Mouse (Mus musculus) forebrain, embryonic 12.5 days (tissue): ENCODE data around the gene Kncn. TPM values are rescaled to one million over a fixed set of nuclear protein-coding genes. Genes with fewer than 3 reads are reported as not detected.

Experiments
- ATAC-seq: fragments of 200-750 bp; cut with Nextera tagmentation; 2 replicates; pipeline ENCODE4 v1.8.0; 2017; ENCODE audit warnings: moderate TSS enrichment; ENCODE audit not compliant: low FRiP score
- H3K27ac ChIP-seq: fragments of 300-500 bp; sonication (generic); 2 replicates; pipeline ENCODE4 v1.5.1; 2016; ENCODE audit warnings: mild to moderate bottlenecking
- H3K27me3 ChIP-seq: fragments of 300-500 bp; sonication (generic); 2 replicates; pipeline ENCODE4 v1.6.1; 2016; ENCODE audit warnings: mild to moderate bottlenecking
- H3K36me3 ChIP-seq: fragments of 300-500 bp; sonication (generic); replicated peaks from 2 replicates; pipeline ENCODE4 v1.6.1; 2016; ENCODE audit warnings: mild to moderate bottlenecking
- H3K4me1 ChIP-seq: fragments of 300-500 bp; sonication (generic); 2 replicates; pipeline ENCODE4 v1.6.1; 2016
- H3K4me2 ChIP-seq: fragments of 300-500 bp; sonication (generic); 2 replicates; pipeline ENCODE4 v1.6.1; 2016; ENCODE audit warnings: mild to moderate bottlenecking, moderate library complexity
- H3K4me3 ChIP-seq: fragments of 300-500 bp; sonication (generic); replicated peaks from 2 replicates; pipeline ENCODE4 v1.5.1; 2016; ENCODE audit warnings: mild to moderate bottlenecking
- H3K9ac ChIP-seq: fragments of 300-500 bp; sonication (generic); 2 replicates; pipeline ENCODE4 v1.6.1; 2016; ENCODE audit warnings: mild to moderate bottlenecking
- H3K9me3 ChIP-seq: fragments of 300-500 bp; sonication (generic); 2 replicates; pipeline ENCODE4 v1.6.1; 2016
- WGBS: fragments of 180-500 bp; shearing (Covaris S2); methylation state at CpG from one replicate; pipeline ENCODE4 v1.1.7; 2016; 5-methylcytosine and 5-hydroxymethylcytosine counted together
- polyA plus RNA-seq: library from polyadenylated mRNA; unstranded; fragments of >200 nt; fragmentation: Nextera tagmentation; extraction: Ambion mirVana; gene quantifications from 2 replicates; pipeline ENCODE4 v1.2.1, GENCODE M21; 2016

Kncn gene
- polyA plus RNA-seq, 1 experiment from 2014 or later, result not detected

DNA sequence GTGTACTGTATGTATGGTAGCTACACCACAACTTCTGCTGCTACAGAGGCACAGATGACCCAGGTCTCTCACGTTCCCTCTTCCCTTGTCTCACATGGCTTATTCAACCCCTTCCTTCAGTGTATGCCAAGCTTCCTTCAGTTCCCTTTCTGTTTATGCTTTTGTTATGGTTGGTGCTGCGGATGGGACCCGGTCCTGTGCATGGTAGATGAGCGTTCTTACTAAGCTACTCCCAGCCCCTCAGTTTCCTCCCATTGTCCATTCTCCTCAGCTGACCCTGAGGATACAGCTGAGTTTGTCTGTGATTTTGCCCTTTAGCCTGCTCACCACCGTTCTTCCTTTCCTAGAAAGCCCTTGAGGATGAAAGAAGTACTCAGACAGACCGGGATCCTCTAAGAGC is 32.6 kb upstream of the Kncn start:
- Histone ChIP-seq H3K9me3 (no peaks in the 10 kb centered on the region), H3K36me3 (peaks cover 25% of the 10 kb centered on the region), H3K9ac (no peak overlapping the region), H3K27me3 (no peaks in the 10 kb centered on the region), H3K4me2 (no peak overlapping the region), H3K4me1 (peaks cover 23% of the 10 kb centered on the region), H3K4me3 (no peak overlapping the region), H3K27ac (no peak overlapping the region)
- 87% methylated on average over 6 of the region's 6 CpGs for WGBS
- no peak for ATAC-seq

DNA sequence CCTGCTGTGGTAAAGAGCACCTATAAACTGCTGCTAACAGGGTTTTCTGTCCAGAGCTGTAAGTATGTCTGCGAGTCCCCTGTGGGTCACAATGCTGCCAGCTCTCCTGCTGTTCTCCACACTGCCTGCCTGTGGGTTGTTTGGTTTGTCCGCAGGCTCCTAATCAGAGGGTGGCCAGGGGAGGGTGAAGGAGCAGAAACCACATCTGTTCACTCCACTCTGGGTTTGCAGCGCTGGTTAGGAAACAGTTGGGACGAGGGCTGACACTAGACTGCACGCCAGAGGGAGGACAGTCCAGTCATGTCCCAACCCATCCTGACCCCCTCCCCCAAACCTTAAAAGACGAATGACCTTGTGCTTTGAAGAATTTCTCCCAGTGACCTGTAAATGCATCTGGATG is 29.1 kb upstream of the Kncn start:
- H3K9ac ChIP-seq, result no peak overlapping the region
- H3K4me1 ChIP-seq, result peaks cover 25% of the 10 kb centered on the region
- no peak overlapping the region for H3K4me2 ChIP-seq
- peaks cover 43% of the 10 kb centered on the region for H3K36me3 ChIP-seq
- no peaks in the 10 kb centered on the region for H3K27me3 ChIP-seq
- 59% methylated on average over 6 of the region's 6 CpGs for WGBS
- H3K4me3 ChIP-seq, result no peak overlapping the region
- no peak overlapping the region for H3K27ac ChIP-seq
- no peaks in the 10 kb centered on the region for H3K9me3 ChIP-seq
- no peak for ATAC-seq

DNA sequence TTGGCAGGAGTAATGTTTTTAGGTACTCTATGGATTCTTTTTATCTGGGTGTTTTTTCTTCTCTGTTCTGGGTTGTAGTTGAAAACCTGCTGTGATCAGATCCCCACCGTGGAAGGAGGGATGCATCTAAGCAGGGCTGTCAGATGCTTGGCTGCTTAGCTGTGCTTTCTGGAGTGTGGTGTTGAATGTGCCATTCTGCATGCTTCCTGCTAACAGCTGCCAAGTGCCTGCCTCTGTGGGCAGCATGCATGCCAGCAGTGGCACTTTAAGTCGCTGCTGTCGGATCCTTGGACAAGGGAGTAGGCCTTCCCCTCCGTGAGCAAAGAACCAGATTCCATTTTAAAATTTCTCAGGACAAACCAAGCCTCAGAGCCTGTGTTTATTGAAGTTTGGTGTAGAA is 28.6 kb upstream of the Kncn start:
- WGBS, result 76% methylated on average over 4 of the region's 4 CpGs
- H3K27ac ChIP-seq, result 0 out of 2 replicates have a peak overlapping the region, but pooled peaks have one; percentile 44
- peaks cover 46% of the 10 kb centered on the region for H3K36me3 ChIP-seq
- H3K27me3 ChIP-seq, result no peaks in the 10 kb centered on the region
- H3K9me3 ChIP-seq, result no peaks in the 10 kb centered on the region
- no peak overlapping the region for H3K4me2 ChIP-seq
- peaks cover 25% of the 10 kb centered on the region for H3K4me1 ChIP-seq
- no peak for ATAC-seq
- peak overlapping the region; percentile 17; the same call in 1 of the 2 replicates for H3K9ac ChIP-seq
- no peak overlapping the region for H3K4me3 ChIP-seq

DNA sequence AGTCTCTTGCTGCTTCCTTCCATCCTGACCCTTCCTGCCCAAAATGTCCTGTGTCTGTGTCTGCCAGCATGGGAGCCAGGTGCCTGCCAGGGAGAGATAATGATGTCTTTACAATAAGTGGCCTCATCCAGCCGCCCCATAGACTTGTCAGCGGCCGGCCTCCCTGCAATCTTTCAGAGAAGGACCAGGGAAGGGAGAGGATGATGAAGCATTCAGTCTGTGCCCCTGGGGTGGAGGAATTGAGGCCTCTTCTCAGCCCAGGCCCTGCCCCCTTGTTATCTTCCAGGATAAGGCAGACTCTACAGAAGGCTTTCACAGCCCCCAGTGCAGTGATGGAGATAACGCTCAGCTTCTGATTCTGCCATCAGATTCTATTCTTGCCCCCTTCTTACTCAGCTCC is 27.9 kb upstream of the Kncn start:
- H3K27me3 ChIP-seq, result no peaks in the 10 kb centered on the region
- H3K4me2 ChIP-seq, result no peak overlapping the region
- H3K9ac ChIP-seq, result peak overlapping the region; percentile 36
- WGBS, result 45% methylated on average over 4 of the region's 4 CpGs
- no peak overlapping the region for H3K4me3 ChIP-seq
- H3K36me3 ChIP-seq, result peaks cover 50% of the 10 kb centered on the region
- no peaks in the 10 kb centered on the region for H3K9me3 ChIP-seq
- H3K4me1 ChIP-seq, result peaks cover 20% of the 10 kb centered on the region
- H3K27ac ChIP-seq, result peak overlapping the region; percentile 44; the same call in 1 of the 2 replicates
- no peak for ATAC-seq

DNA sequence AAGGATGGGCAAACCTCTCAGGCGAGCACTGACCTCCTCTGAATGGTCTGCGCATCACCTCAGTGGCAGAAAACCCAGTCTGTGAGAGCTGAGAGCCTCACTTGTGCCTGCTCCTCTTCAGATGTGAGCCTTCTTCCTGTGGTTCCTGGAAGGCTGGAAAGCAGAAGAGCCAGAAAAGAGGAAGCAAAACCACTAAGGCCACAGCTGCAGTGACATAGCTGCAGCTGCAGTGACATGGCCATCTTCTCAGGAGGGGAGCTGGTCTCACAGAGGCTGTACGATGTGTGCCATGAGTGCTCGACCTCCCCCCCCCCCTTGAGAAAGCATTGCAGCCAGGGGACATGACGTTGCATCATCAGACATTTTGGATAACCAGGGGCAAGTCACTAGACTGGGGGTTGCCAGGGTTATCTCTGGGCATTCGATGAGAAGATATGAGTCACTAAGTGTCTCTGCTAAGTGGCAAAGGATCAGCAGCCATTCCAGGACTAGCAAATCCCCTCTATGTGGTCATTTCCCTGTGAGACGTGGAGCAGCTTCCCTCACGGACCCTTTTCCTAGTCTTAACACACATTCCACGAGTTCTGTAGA is 26.8 kb upstream of the Kncn start:
- ATAC-seq, result no peak
- 83% methylated on average over 9 of the region's 9 CpGs for WGBS
- Histone ChIP-seq H3K27me3 (no peaks in the 10 kb centered on the region), H3K9me3 (no peaks in the 10 kb centered on the region), H3K4me1 (peaks cover 19% of the 10 kb centered on the region), H3K4me3 (no peak overlapping the region), H3K36me3 (peaks cover 48% of the 10 kb centered on the region), H3K4me2 (no peak overlapping the region), H3K9ac (no peak overlapping the region), H3K27ac (no peak overlapping the region)

DNA sequence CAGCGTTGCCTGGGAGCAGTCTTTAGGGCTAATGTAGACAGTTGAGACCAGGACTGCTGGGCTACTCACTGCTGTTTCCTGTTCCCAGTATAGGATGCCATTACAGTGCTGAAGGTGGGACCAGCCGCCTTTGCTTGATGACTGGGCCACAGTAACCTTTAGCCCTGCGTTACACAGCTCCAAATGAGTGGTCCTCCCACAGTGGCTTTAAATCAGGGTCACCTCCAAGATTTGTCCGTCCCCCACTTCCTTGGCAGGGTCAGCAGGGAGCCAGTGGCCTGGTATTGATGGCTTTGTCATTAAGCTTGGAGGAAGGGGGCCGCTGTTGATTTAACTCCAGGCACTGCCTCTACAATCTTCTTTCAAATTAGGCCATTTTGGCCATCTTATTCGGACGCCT is 20.8 kb upstream of the Kncn start:
- H3K27me3 ChIP-seq, result 0 out of 2 replicates have a peak, but pooled peaks cover 5% of the 10 kb centered on the region
- H3K36me3 ChIP-seq, result peaks cover 30% of the 10 kb centered on the region
- no peaks in the 10 kb centered on the region for H3K9me3 ChIP-seq
- H3K4me2 ChIP-seq, result no peak overlapping the region
- no peak overlapping the region for H3K27ac ChIP-seq
- H3K9ac ChIP-seq, result no peak overlapping the region
- H3K4me3 ChIP-seq, result no peak overlapping the region
- no peaks in the 10 kb centered on the region for H3K4me1 ChIP-seq
- WGBS, result 72% methylated on average over 7 of the region's 7 CpGs
- ATAC-seq, result no peak

GRCm38 (mm10) chr4:115863880-115864279 is 20.3 kb upstream of the Kncn start:
- 0 out of 2 replicates have a peak, but pooled peaks cover 5% of the 10 kb centered on the region for H3K27me3 ChIP-seq
- H3K4me2 ChIP-seq, result no peak overlapping the region
- no peak overlapping the region for H3K4me3 ChIP-seq
- no peak overlapping the region for H3K27ac ChIP-seq
- WGBS, result 53% methylated on average over 10 of the region's 10 CpGs
- peaks cover 28% of the 10 kb centered on the region for H3K36me3 ChIP-seq
- H3K4me1 ChIP-seq, result no peaks in the 10 kb centered on the region
- ATAC-seq, result no peak
- H3K9ac ChIP-seq, result no peak overlapping the region
- no peaks in the 10 kb centered on the region for H3K9me3 ChIP-seq

DNA sequence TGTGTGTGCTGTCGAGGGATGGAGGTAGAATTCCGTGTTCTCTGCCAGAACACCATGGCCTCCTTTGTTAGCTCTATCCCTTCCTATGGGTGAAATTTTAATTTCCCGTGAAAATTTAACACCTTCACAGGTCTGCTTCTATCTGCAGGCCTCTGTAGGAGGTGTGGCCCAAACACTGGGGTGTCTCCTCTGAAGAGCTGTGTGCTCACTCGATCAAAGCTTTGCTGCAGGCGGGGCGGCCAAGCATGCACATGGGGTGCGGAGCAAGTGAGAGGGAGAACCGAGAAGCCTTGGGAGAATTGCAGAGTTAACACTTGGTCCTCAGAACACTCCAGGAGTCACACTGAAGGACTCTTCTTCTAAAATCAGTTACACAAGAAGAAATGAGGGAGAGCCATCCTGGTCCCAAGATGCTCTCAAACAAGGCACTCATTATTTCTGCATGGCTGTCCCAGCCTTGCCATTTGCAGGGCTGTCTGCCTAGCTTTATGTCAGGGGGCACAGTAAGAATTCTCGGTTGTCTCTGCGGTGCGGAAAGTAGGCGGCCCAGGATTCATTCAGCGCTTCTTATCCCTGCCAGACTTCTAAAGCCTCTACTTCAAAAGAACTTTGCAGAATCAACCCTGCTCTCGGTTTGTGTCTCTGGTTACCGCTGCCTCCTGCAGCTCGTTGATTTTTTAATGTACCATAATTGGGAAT is 14.5 kb upstream of the Kncn start:
- ATAC-seq, result no peak
- Histone ChIP-seq H3K4me1 (peaks cover 17% of the 10 kb centered on the region), H3K9ac (0 out of 2 replicates have a peak overlapping the region, but pooled peaks have one; percentile 21), H3K36me3 (peaks cover 16% of the 10 kb centered on the region), H3K27me3 (0 out of 2 replicates have a peak, but pooled peaks cover 5% of the 10 kb centered on the region), H3K27ac (peak overlapping the region; percentile 58; the same call in 1 of the 2 replicates), H3K4me3 (no peak overlapping the region), H3K9me3 (no peaks in the 10 kb centered on the region), H3K4me2 (peak overlapping the region; percentile 13; the same call in 1 of the 2 replicates)
- WGBS, result 13% methylated on average over 16 of the region's 16 CpGs

GRCm38 (mm10) chr4:115873231-115873630 is 11.0 kb upstream of the Kncn start:
- Histone ChIP-seq H3K4me1 (peaks cover 30% of the 10 kb centered on the region), H3K4me2 (no peak overlapping the region), H3K9me3 (no peaks in the 10 kb centered on the region), H3K27me3 (no peaks in the 10 kb centered on the region), H3K4me3 (no peak overlapping the region), H3K27ac (no peak overlapping the region), H3K9ac (no peak overlapping the region), H3K36me3 (peaks cover 29% of the 10 kb centered on the region)
- no peak for ATAC-seq
- 77% methylated on average over 3 of the region's 3 CpGs for WGBS

GRCm38 (mm10) chr4:115878216-115878678 is 6.0 kb upstream of the Kncn start:
- no peak overlapping the region for H3K4me3 ChIP-seq
- H3K9ac ChIP-seq, result peak overlapping the region; percentile 36; the same call in 1 of the 2 replicates
- H3K9me3 ChIP-seq, result no peaks in the 10 kb centered on the region
- peaks cover 56% of the 10 kb centered on the region for H3K4me1 ChIP-seq
- H3K4me2 ChIP-seq, result peak overlapping the region; percentile 45
- peak; percentile 57 for ATAC-seq
- no peaks in the 10 kb centered on the region for H3K27me3 ChIP-seq
- peaks cover 20% of the 10 kb centered on the region; the same call in 1 of the 2 replicates for H3K36me3 ChIP-seq
- WGBS, result 1% methylated on average over 11 of the region's 11 CpGs
- peak overlapping the region; percentile 84 for H3K27ac ChIP-seq

DNA sequence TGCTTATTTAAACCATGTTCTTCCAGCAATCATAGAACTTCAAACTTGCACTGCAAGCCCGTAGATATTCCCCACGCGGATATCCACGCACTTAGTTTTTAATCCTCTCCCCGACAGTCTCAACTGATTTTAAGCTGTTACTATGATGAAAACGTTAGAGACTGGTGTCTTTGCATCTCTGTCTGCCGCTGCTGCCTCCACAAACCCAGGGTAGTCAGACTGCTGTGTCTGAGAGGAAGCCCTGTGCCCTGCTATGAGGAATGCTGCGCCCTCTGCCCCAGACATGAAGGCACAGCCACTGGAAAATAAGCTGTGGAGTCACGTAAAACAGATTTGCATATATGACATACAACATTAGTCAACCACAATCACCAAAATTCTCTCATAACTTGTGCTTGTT is 5.4 kb upstream of the Kncn start:
- Histone ChIP-seq H3K9ac (no peak overlapping the region), H3K27ac (no peak overlapping the region), H3K4me2 (no peak overlapping the region), H3K9me3 (no peaks in the 10 kb centered on the region), H3K36me3 (peaks cover 14% of the 10 kb centered on the region; the same call in 1 of the 2 replicates), H3K4me1 (peaks cover 56% of the 10 kb centered on the region), H3K4me3 (no peak overlapping the region), H3K27me3 (0 out of 2 replicates have a peak, but pooled peaks cover under 1% of the 10 kb centered on the region)
- 35% methylated on average over 9 of the region's 9 CpGs for WGBS
- no peak for ATAC-seq

- 0 out of 2 replicates have a peak overlapping the region, but pooled peaks have one; percentile 5 for H3K4me2 ChIP-seq
- 0 out of 2 replicates have a peak, but pooled peaks cover 3% of the 10 kb centered on the region for H3K36me3 ChIP-seq
- ATAC-seq, result peak; percentile 66
- H3K4me1 ChIP-seq, result peaks cover 56% of the 10 kb centered on the region
- peak overlapping the region; percentile 62 for H3K27ac ChIP-seq
- 6% methylated on average over 1 of the region's 1 CpGs for WGBS
- H3K27me3 ChIP-seq, result peaks cover 11% of the 10 kb centered on the region; the same call in 1 of the 2 replicates
- H3K9me3 ChIP-seq, result no peaks in the 10 kb centered on the region
- H3K9ac ChIP-seq, result no peak overlapping the region
- H3K4me3 ChIP-seq, result no peak overlapping the region
Observed at GRCm38 (mm10) chr4:115881183-115881582, 3.0 kb upstream of the Kncn start.
